Mouse (Mus musculus) liver, adult 2 months (tissue): ENCODE data around the gene Asl.

Source experiments
- CTCF ChIP-seq: fragments of 200-500 bp; IDR thresholded peaks from 2 replicates; pipeline ENCODE4 v1.5.1; 2011; ENCODE audit warnings: low read depth, low read length, control low read depth
- POLR2A ChIP-seq: fragments of 200-500 bp; IDR thresholded peaks from 2 replicates; pipeline ENCODE4 v1.6.1; 2011; ENCODE audit warnings: low read length, control low read depth; ENCODE audit not compliant: insufficient read depth; ENCODE audit errors: extremely low read depth

GRCm38 (mm10) chr5:129991898-129992297, 37.1 kb downstream of the Asl start:
- TF ChIP-seq CTCF (no peak), POLR2A (no peak)
